Mouse (Mus musculus) embryonic facial prominence, embryonic 13.5 days (tissue): ENCODE results near the gene Camkk1. TPM values are rescaled to one million over a fixed set of nuclear protein-coding genes. Genes with fewer than 3 reads are reported as not detected.
A peak's percentile ranks its signal among the peaks of the same experiment; 100 is the strongest.

Source experiments
- ATAC-seq: fragments of 200-750 bp; cut with Nextera tagmentation; 2 replicates; pipeline ENCODE4 v1.8.0; 2017; ENCODE audit warnings: low read depth; ENCODE audit not compliant: insufficient number of reproducible peaks, insufficient read depth, low FRiP score, low TSS enrichment
- H3K27ac ChIP-seq: fragments of 300-500 bp; sonication (generic); 2 replicates; pipeline ENCODE4 v1.5.1; 2015; ENCODE audit warnings: moderate library complexity, mild to moderate bottlenecking, inconsistent platforms
- H3K27me3 ChIP-seq: fragments of 300-500 bp; sonication (generic); 2 replicates; pipeline ENCODE4 v1.6.1; 2015; ENCODE audit warnings: mild to moderate bottlenecking, inconsistent platforms
- H3K36me3 ChIP-seq: fragments of 300-500 bp; sonication (generic); 2 replicates; pipeline ENCODE4 v1.6.1; 2015; ENCODE audit warnings: mild to moderate bottlenecking, inconsistent platforms
- H3K4me1 ChIP-seq: fragments of 300-500 bp; sonication (generic); 2 replicates; pipeline ENCODE4 v1.6.1; 2015; ENCODE audit warnings: inconsistent platforms
- H3K4me2 ChIP-seq: fragments of 300-500 bp; sonication (generic); 2 replicates; pipeline ENCODE4 v1.6.1; 2015; ENCODE audit warnings: moderate library complexity, mild to moderate bottlenecking, inconsistent platforms
- H3K4me3 ChIP-seq: fragments of 300-500 bp; sonication (generic); 2 replicates; pipeline ENCODE4 v1.5.1; 2015; ENCODE audit warnings: mild to moderate bottlenecking, inconsistent platforms
- H3K9ac ChIP-seq: fragments of 300-500 bp; sonication (generic); 2 replicates; pipeline ENCODE4 v1.6.1; 2015; ENCODE audit warnings: mild to moderate bottlenecking, inconsistent platforms
- H3K9me3 ChIP-seq: fragments of 300-500 bp; sonication (generic); 2 replicates; pipeline ENCODE4 v1.6.1; 2016; ENCODE audit warnings: inconsistent platforms
- WGBS: fragments of 180-500 bp; shearing (Covaris S2); methylation state at CpG from one replicate; pipeline ENCODE4 v1.1.7; 2015; ENCODE audit warnings: mixed read lengths; 5-methylcytosine and 5-hydroxymethylcytosine counted together
- polyA plus RNA-seq: library from polyadenylated mRNA; unstranded; fragments of >200 nt; fragmentation: Nextera tagmentation; extraction: Ambion mirVana; gene quantifications from 2 replicates; pipeline ENCODE4 v1.2.1, GENCODE M21; 2015

Camkk1 gene
- polyA plus RNA-seq, 1 experiment from 2014 or later: 8.6 TPM

DNA sequence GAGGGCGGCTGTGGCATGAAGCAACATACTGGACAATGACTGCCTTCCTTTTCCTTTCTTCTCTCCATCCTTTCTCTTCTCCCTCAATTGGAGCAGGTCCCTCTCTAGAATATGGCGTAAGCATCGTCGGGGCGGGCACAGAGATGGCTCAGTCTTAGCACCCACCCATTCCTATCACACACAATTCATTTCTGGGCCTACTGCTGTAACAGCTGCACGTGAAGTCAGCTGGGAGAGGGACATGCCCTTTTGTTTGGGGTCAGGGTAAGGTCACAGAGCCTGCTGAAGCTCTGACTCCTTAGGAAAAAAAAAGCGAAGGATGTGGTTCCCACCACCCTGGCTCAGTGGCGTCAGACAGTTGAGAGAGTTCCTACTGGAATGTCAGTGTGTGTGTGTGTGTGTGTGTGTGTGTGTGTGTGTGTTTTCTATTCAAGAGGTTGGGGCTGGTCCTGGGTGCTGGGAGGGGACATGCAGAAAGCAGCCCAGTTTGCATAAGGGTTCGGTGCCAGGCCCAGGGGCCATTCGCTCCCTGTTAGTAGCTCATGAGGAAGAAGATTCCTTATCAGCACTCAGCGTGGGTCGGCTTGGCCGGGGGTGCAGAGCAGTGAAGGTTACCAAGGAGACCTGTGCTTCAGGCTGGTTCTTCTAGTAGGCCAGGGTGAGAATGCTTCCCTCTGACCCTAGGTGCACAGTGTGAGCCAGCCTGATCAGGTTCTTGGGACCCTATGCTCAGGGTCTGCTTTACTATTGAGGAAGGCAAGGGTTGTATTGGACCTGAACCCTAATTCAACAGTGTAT lies 21.1 kb upstream of the Camkk1 start:
- Histone ChIP-seq H3K27ac (no peak overlapping the region), H3K4me1 (no peaks in the 10 kb centered on the region), H3K4me2 (no peak overlapping the region), H3K27me3 (no peaks in the 10 kb centered on the region), H3K9ac (no peak overlapping the region), H3K36me3 (no peaks in the 10 kb centered on the region), H3K4me3 (no peak overlapping the region), H3K9me3 (no peaks in the 10 kb centered on the region)
- 69% methylated on average over 13 of the region's 13 CpGs for WGBS
- no peak for ATAC-seq

DNA sequence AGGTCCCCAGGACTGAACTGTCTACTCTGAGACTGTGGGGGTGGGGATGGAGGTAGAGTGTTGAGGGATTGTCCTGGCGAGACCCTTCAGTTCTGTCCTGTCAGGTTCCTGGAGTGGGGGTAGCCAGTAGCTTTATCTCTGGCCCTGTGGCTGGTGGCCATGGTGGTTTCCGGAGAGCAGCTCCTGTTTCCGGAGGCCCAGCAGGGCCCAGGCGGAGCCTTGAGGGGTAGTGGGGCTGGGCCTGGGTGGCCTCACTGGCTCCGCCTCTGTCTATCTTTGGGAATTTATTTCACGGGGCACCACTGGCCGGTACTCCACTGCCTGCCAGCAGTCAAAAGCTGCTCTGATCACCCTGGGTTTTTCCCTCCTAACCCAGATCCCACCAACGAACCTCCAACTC lies 20.0 kb upstream of the Camkk1 start, which contains the start of gene P2rx1:
P2rx1 (plus strand) TSS at position 333 of the 400 bp plus-strand sequence.
- no peaks in the 10 kb centered on the region for H3K36me3 ChIP-seq
- no peak within 1 kb of the TSS for H3K9ac ChIP-seq
- no peaks in the 10 kb centered on the region for H3K9me3 ChIP-seq
- H3K4me2 ChIP-seq: no peak within 1 kb of the TSS
- 0 out of 2 replicates have a peak, but pooled peaks have one; percentile 27 for ATAC-seq
- H3K4me3 ChIP-seq: no peak within 1 kb of the TSS
- no peaks in the 10 kb centered on the region for H3K4me1 ChIP-seq
- H3K27me3 ChIP-seq: no peaks in the 10 kb centered on the region
- WGBS: 43% methylated on average over 8 of the region's 8 CpGs
- no peak within 1 kb of the TSS for H3K27ac ChIP-seq

DNA sequence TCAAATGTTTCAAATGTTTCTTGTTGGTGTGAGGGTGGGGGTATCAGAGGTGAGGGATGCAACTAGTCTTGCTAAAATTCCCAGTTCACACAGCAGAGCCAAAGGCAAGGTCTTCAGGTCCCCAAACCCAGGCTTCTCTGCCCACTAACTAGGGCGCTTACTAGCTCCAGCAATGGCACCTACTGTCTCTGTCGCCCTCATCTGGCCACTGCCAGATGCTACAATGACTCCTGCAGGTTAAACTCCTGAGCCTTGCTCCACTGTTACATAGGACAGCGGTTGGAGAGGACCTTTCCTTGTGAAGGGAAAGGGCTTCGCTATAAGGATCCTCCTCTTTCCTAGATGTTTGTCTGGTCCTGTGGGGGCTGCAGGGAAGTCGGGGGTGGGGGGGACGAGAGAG lies 17.8 kb upstream of the Camkk1 start:
- WGBS: 8% methylated on average over 6 of the region's 6 CpGs
- Histone ChIP-seq H3K4me2 (no peak overlapping the region), H3K36me3 (no peaks in the 10 kb centered on the region), H3K27me3 (no peaks in the 10 kb centered on the region), H3K9ac (no peak overlapping the region), H3K4me3 (no peak overlapping the region), H3K27ac (no peak overlapping the region), H3K4me1 (no peaks in the 10 kb centered on the region), H3K9me3 (no peaks in the 10 kb centered on the region)
- ATAC-seq: no peak

DNA sequence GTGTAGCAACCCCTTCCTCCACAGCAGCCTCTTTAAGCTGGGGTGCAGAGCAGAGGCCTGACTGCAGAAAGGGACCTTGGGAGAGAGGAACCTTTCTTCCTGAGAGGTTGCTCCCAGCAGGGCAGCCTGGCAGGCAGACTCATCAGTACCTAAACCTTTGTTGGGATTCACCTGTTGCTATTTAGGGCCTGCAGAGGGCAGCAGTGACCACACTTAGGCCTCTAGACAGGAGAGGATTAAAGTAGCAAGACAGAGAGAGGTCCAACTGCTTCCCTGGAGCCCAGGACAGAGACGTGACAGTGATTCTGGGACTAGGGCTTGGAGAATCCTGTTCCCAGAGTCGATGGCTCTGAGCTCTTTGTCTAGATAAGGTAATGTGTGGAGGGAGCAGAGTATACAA lies 12.4 kb upstream of the Camkk1 start:
- Histone ChIP-seq H3K4me3 (no peak overlapping the region), H3K9ac (no peak overlapping the region), H3K9me3 (no peaks in the 10 kb centered on the region), H3K4me2 (no peak overlapping the region), H3K4me1 (no peaks in the 10 kb centered on the region), H3K27me3 (peaks cover 28% of the 10 kb centered on the region), H3K36me3 (no peaks in the 10 kb centered on the region), H3K27ac (no peak overlapping the region)
- WGBS: 5% methylated on average over 2 of the region's 2 CpGs
- no peak for ATAC-seq

- 59% methylated on average over 3 of the region's 3 CpGs for WGBS
- no peak overlapping the region for H3K9ac ChIP-seq
- no peak overlapping the region for H3K4me3 ChIP-seq
Measured at GRCm38 (mm10) chr11:73007113-73007512, 11.7 kb upstream of the Camkk1 start.

GRCm38 (mm10) chr11:73007698-73008481 lies 10.9 kb upstream of the Camkk1 start:
- Histone ChIP-seq H3K27me3 (peaks cover 28% of the 10 kb centered on the region), H3K36me3 (no peaks in the 10 kb centered on the region), H3K9ac (no peak overlapping the region), H3K4me2 (no peak overlapping the region), H3K4me3 (no peak overlapping the region), H3K4me1 (no peaks in the 10 kb centered on the region), H3K27ac (no peak overlapping the region), H3K9me3 (no peaks in the 10 kb centered on the region)
- 65% methylated on average over 11 of the region's 11 CpGs for WGBS
- no peak for ATAC-seq

More at GRCm38 (mm10) chr11:73007113-73007512, 11.7 kb upstream of the Camkk1 start:
- Histone ChIP-seq H3K27me3 (peaks cover 28% of the 10 kb centered on the region), H3K36me3 (no peaks in the 10 kb centered on the region), H3K27ac (no peak overlapping the region), H3K4me2 (no peak overlapping the region), H3K9me3 (no peaks in the 10 kb centered on the region), H3K4me1 (no peaks in the 10 kb centered on the region)
- ATAC-seq: no peak

DNA sequence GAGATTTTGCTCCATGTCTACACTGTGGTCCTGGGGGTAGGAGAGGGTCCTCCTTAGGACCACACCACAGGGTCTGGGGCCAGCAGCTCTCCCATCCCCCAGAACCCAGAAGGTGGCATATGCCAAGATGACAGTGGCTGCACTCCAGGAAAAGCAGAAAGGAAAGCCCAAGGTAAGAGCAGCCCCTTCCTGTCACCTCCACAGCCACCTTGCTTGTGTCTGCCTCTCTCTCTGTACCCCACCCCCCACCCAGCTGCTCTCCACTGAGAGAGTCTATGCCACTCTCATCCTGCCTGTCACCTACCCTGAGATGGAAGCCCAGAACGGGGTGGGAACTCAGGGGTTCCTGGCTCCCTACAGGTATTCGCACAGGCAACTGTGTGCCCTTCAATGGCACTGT lies 10.0 kb upstream of the Camkk1 start:
- no peak overlapping the region for H3K27ac ChIP-seq
- H3K27me3 ChIP-seq: peaks cover 28% of the 10 kb centered on the region
- H3K4me2 ChIP-seq: no peak overlapping the region
- H3K4me3 ChIP-seq: no peak overlapping the region
- H3K9ac ChIP-seq: no peak overlapping the region
- H3K9me3 ChIP-seq: no peaks in the 10 kb centered on the region
- no peak for ATAC-seq
- no peaks in the 10 kb centered on the region for H3K36me3 ChIP-seq
- 67% methylated on average over 2 of the region's 2 CpGs for whole genome bisulfite sequencing
- H3K4me1 ChIP-seq: no peaks in the 10 kb centered on the region

DNA sequence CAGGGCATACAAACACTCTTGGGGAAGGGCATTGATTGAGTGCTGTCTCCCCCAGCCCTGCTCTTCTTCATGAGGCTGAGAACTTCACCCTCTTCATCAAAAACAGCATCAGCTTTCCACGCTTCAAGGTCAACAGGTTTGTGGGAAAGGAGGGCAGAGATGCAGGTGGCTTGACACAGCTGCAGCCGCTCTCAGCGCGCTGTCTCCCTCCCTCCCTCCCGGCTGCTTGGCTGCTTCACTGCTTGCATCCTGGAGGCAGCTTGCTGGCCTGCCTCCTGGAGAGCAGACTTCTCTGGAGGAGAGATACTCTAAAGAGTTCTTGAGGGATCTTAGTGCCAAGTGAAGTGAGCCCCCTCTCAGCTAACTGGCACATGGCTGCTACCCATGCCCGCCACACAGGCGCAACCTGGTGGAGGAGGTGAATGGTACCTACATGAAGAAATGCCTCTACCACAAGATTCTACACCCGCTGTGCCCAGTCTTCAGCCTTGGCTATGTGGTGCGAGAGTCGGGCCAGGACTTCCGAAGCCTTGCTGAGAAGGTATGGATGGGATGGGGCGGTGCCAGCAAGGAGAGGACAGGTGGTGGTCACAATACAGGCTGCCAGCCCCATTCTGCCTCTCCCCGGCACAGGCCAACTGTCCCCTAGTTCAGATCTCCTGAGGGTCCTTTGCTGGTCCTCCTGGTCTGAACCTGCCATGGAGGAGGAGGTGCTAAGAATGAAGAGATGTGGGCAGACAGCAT lies 9.1 kb upstream of the Camkk1 start:
- Histone ChIP-seq H3K36me3 (no peaks in the 10 kb centered on the region), H3K4me1 (no peaks in the 10 kb centered on the region), H3K9ac (no peak overlapping the region), H3K27me3 (peaks cover 28% of the 10 kb centered on the region), H3K9me3 (no peaks in the 10 kb centered on the region), H3K27ac (no peak overlapping the region), H3K4me2 (no peak overlapping the region), H3K4me3 (no peak overlapping the region)
- ATAC-seq: no peak
- whole genome bisulfite sequencing: 51% methylated on average over 13 of the region's 13 CpGs

DNA sequence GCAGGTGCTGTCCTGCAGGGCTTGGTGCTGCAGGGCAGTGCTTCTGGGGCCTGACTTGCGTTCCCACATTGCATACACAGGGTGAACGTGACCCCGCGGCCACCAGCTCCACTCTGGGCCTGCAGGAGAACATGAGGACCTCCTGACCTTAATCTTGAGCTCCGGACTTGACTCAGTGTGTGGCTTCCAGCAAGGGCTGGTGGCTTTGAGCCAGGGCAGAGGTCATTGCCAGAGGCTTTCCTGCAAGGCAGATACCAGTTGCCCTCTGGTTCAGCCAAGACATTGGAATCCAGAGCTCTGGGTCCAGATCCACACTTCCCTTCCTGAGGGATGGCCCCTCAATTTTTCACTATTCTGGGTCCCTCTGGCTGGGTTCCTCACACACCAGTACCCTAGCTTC lies 4.8 kb upstream of the Camkk1 start:
- Histone ChIP-seq H3K4me2 (no peak overlapping the region), H3K27me3 (peaks cover 20% of the 10 kb centered on the region)

DNA sequence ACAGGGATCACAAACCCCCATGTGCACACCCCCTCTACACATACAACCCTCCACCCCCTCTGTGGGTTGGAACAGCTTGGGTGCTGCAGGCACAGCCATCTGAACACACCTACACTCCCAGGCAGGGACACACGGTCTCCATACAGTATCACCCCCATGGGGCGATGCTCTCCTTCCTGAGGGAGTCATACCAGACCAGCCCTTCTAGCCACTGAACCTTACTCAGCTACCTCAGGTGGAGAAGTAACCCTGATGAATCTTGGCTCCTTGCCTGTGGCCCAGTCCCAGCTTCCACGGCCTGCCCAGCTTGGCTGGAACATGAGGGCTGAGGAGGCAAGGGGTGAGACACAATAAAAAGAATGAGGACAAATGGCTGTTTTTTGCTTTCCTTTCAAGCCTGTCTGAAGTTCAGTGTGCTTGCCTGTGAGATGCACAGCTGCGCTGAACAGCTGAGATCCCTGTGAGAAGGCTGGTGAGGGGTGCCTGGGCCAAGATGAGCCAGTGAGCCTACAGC lies 3.9 kb upstream of the Camkk1 start:
- Histone ChIP-seq H3K27me3 (peaks cover 20% of the 10 kb centered on the region), H3K36me3 (no peaks in the 10 kb centered on the region), H3K4me3 (no peak overlapping the region), H3K9ac (0 out of 2 replicates have a peak overlapping the region, but pooled peaks have one; percentile 11), H3K4me1 (peaks cover 12% of the 10 kb centered on the region), H3K27ac (no peak overlapping the region), H3K9me3 (no peaks in the 10 kb centered on the region), H3K4me2 (no peak overlapping the region)
- no peak for ATAC-seq
- 85% methylated on average over 4 of the region's 4 CpGs for WGBS

More for the DNA sequence above, 4.8 kb upstream of the Camkk1 start:
- Histone ChIP-seq H3K9me3 (no peaks in the 10 kb centered on the region), H3K9ac (no peak overlapping the region), H3K36me3 (no peaks in the 10 kb centered on the region), H3K27ac (no peak overlapping the region), H3K4me3 (no peak overlapping the region), H3K4me1 (peaks cover 5% of the 10 kb centered on the region)
- no peak for ATAC-seq
- 77% methylated on average over 5 of the region's 5 CpGs for WGBS

- no peak overlapping the region for H3K4me3 ChIP-seq
- H3K4me2 ChIP-seq: no peak overlapping the region
- H3K4me1 ChIP-seq: peaks cover 14% of the 10 kb centered on the region
- H3K27ac ChIP-seq: no peak overlapping the region
- ATAC-seq: no peak
- 79% methylated on average over 5 of the region's 5 CpGs for WGBS
- H3K9ac ChIP-seq: no peak overlapping the region
- H3K9me3 ChIP-seq: no peaks in the 10 kb centered on the region
- peaks cover 20% of the 10 kb centered on the region for H3K27me3 ChIP-seq
- no peaks in the 10 kb centered on the region for H3K36me3 ChIP-seq
Measured at GRCm38 (mm10) chr11:73015391-73016102, 3.3 kb upstream of the Camkk1 start.
